Mouse (Mus musculus) spleen, embryonic (tissue): ENCODE results near the gene Hbq1a.
"Not testable (repeated sequence)": the region's sequence is repeated elsewhere in the genome, so short reads cannot be mapped to it uniquely, and the experiment has no call there.

Source experiments
- CTCF ChIA-PET: fragments of 350-600 bp; sonication (Branson Sonifier 250); formaldehyde crosslinking; loops from one replicate; lab custom pipeline; 2022; lab: Charles Lee

Hbq1a gene

DNA sequence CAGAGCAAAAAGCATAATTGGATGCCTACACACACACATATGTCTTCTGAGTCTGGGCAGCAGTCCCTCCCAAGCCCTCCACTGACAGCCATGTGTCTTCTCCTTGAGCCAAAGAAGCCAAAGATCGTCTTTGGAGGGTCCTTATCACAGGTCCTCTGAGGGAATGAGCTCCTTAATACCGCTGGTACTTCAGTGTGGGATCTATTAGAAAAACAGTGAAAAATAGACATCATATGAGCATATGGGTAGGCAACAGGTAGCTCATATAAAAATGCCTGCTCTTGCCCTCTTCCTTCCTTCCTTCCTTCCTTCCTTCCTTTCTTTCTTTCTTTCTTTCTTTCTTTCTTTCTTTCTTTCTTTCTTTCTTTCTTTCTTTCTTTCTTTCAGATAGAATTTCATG lies 15.3 kb upstream of the Hbq1a start:
- CTCF ChIA-PET, result not testable (repeated sequence)

DNA sequence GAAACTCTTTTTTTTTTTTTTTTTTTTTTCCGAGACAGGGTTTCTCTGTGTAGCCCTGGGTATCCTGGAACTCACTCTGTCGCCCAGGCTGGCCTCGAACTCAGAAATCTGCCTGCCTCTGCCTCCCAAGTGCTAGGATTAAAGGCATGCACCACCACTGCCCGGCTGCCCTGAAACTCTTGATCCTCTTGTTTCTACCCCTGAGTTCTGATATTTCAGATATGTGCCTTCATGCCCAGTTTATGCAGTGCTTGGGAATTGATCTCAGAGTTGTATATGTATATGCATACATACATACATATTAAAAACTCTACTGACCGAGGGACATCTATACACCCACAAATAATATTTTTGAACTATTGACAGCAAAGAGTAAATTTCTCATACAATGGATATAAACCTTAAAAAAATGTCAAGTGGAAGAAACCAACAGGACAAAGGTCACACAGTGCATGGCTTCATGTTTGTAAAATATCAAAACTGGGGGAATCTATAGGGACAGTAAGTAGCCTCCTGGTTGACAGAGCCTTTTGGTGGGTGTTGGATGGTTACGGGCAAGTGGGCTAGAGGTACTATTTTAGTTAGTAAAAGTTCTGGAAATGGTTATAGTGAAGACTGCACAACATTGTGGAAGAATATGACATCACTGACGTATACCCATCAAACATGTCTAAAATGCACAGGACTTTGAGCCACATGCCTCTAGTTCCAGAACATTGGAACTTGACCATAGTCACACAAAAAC lies 14.7 kb upstream of the Hbq1a start:
- CTCF ChIA-PET, result no interaction called here

DNA sequence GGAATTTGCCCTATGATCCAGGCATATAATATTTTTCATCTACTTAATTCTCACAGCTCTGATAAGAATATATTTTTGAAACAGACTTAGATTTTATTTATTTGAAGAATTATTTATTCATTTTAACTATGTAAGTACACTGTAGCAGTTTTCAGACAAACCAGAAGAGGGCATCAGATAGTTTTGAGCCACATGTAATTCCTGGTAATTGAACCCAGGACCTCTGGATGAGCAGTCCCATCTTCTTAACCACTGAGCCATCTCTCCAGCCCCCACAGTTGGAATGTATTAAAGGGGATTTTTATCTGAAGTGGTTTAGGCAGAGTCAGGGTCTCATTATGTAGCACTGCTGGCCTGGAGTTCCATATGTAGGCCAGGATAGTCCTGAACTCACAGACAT lies 14.0 kb upstream of the Hbq1a start:
- CTCF ChIA-PET, result not testable (repeated sequence)

DNA sequence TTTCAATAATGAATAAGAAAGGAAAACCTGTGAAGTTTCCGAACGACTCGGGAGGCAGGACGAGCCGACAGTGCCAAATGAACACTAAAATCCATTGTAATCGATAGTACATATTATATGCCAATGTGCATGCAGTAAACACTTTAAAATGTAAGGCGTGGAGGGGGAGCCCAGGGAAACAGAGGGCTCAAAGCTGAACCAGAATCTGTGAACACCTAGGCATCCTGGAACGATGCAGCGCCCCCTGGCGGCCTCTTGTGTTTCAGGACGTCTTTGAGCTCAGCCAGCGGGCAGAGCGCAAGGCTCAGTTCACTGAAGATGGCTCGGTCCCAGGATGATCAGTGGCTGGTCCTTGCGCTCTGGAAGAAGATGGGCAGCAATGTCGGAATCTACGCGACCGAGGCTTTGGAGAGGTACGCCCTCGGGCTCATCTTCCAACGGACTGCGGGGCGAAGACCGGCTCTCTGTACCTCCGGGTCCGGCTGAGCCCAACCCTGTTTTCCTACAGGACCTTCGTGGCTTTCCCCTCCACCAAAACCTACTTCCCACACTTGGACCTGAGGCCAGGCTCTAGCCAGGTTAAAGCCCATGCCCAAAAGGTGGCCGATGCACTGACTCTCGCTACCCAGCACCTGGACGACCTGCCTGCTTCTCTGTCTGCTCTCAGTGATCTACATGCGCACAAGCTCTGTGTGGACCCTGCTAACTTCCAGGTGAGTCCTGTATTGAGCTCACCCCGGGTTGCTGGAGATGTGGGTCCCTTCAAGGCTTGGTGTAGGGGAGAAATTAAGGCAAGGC lies 13.0 kb upstream of the Hbq1a start, which contains the start of gene Hbq1b:
Gene Hbq1b, plus strand, starts transcription at position 271 of the 798 bp plus-strand sequence.
- CTCF ChIA-PET, result not testable (repeated sequence)

DNA sequence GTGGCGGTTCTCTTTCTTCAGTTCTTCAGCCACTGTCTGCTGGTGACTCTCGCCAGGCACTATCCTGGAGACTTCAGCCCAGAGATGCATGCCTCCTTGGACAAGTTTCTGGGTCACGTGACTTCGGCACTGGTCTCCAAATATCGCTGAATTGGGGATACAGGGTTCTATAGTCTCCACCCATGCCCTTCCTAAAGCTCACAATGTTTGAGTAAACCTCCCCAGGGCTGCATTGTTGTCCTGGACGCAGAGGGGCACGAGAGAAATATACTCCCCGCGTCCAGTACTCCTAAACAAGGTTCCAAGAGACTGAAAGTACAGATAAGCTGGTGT lies 12.4 kb upstream of the Hbq1a start:
- CTCF ChIA-PET, result no interaction called here

DNA sequence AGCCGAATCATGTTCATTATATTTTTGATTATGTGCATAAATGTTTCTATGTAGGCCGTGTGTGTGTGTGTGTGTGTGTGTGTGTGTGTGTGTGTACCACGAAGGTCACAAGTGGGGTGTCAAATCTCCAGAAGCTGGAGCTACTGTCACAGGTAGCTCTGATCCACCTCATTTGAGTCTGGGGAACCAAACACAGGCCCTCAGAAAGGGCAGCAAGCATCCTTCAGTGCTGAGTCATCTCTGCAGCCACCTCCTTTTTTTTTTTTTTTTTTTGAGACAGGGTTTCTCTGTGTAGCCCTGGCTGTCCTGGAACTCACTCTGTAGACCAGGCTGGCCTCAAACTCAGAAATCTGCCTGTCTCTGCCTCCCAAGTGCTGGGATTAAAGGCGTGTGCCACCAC lies 7.0 kb upstream of the Hbq1a start:
- CTCF ChIA-PET, result interaction anchor here (0.6 kb wide), 1 partner anchor 176 kb away, joined by 3 read pairs; no protein-coding TSS in a partner anchor

DNA sequence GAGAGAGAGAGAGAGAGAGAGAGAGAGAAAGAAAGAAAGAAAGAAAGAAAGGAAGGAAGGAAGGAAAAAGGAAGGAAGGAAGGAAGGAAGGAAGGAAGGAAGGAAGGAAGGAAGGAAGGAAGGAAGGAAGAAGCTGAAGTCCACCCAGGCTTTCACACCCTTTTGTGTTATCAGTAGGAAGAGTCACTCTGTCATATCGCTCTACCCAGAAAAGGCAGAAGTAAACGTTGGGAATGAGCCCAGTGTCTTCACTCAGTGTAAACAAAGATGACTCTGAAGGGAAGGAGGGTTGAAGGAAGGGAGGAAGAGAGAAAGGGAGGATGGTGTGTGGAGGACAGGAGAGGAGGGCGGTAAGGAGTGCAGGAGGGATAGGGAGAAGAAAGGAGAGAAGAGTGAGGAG lies 6.4 kb upstream of the Hbq1a start:
- CTCF ChIA-PET, result interaction anchor here (0.6 kb wide), 1 partner anchor 121 kb away, joined by 5 read pairs; no protein-coding TSS in a partner anchor

DNA sequence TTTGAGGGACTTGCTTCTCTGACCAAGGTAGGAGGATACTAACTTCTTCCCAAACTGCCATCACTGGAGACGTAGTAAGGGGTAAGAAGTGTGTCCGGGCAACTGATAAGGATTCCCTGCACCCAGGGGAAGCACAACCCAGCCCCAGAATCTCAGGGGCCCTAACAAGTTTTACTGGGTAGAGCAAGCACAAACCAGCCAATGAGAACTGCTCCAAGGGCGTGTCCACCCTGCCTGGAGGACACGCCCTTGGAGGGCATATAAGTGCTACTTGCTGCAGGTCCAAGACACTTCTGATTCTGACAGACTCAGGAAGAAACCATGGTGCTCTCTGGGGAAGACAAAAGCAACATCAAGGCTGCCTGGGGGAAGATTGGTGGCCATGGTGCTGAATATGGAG lies 3.7 kb upstream of the Hbq1a start, which contains the start of gene Hba-a2:
Gene Hba-a2, plus strand, starts transcription at position 287 of the 400 bp plus-strand sequence.
- CTCF ChIA-PET, result not testable (repeated sequence)

DNA sequence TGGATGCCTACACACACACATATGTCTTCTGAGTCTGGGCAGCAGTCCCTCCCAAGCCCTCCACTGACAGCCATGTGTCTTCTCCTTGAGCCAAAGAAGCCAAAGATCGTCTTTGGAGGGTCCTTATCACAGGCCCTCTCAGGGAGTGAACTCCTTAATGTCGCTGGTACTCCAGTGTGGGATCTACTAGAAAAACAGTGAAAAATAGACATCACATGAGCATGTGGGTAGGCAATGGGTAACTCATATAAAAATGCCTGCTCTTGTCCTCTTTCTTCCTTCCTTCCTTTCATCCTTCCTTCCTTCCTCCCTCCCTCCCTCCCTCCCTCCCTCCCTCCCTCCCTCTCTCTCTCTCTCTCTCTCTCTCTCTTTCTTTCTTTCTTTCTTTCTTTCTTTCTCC lies 2.5 kb upstream of the Hbq1a start:
- CTCF ChIA-PET, result interaction anchor here (0.6 kb wide), 1 partner anchor 159 kb away, joined by 4 read pairs; no protein-coding TSS in a partner anchor

DNA sequence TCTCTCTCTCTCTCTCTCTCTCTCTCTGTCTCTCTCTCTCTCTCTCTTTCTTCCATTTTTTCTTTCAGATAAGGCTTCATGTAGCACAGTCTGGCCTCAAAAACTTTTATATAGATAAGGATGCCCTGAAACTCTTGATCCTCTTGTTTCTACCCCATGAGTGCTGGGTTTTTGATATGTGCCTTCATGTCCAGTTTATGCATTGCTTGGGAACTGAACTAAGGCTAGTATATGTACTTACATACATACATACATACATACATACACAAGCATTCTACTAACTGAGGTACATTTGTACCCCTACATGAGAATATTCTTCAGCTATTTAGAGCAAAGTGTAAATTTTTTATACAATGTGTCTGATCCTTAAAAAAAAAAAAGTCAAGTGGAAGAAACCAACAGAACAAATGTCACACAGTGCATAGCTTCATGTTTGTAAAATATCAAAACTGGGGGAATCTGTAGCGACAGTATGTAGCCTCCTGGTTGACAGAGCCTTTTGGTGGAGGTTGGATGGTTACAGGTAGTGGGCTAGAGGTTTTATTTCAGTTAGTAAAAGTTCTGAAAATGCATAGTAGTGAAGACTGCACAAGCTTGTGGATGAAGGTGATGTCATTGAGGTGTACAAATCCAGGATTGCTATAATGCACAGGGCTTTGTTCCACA lies 1.9 kb upstream of the Hbq1a start:
- CTCF ChIA-PET, result interaction anchor here (0.6 kb wide), 1 partner anchor 160 kb away, joined by 4 read pairs; no protein-coding TSS in a partner anchor

DNA sequence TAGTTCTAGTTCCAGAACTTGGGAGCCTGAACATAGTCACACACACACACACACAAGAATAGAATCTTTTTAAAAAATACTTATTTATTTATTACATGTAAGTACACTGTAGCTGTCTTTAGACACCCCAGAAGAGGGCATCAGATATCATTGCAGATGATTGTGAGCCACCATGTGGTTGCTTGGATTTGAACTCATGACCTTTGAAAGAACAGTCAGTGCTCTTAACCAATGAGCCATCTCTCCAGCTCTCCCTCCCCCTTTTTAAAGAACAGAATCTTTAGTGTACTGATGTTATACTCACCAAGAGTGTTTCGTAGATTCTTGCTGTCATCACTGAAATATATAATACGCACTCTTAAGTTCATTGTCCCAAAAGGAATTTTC lies 1.3 kb upstream of the Hbq1a start:
- CTCF ChIA-PET, result no interaction called here

DNA sequence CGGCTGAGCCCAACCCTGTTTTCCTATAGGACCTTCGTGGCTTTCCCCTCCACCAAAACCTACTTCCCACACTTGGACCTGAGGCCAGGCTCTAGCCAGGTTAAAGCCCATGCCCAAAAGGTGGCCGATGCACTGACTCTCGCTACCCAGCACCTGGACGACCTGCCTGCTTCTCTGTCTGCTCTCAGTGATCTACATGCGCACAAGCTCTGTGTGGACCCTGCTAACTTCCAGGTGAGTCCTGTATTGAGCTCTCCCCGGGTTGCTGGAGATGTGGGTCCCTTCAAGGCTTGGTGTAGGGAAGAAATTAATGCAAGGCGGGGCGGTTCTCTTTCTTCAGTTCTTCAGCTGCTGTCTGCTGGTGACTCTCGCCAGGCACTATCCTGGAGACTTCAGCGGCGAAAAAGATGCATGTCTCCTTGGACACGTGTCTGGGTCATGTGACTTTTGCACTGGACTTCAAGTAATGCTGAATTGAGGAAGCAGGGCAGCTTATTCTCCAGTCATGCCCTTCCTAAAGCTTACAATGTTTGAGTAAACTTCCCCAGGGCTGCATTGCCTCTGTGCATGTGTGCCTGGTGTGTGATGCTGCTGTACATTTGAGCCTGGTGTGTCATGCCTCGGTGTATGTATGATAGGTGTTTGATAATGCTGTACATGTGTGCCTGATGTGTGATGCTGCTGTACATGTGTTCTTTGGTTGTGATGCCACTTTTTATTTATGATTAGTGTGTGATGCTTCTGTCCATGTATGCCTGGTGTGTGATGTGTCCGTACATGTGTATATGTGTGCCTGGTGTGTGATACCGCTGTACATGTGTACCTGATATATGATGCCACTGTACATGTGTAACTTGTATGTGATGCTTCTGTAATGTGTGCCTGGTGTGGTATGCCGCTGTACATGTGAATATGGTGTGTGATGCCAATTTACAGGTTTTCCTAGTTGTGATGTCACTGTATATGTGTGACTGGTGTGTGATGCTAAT lies 704 bp downstream of the Hbq1a start:
- CTCF ChIA-PET, result no interaction called here

DNA sequence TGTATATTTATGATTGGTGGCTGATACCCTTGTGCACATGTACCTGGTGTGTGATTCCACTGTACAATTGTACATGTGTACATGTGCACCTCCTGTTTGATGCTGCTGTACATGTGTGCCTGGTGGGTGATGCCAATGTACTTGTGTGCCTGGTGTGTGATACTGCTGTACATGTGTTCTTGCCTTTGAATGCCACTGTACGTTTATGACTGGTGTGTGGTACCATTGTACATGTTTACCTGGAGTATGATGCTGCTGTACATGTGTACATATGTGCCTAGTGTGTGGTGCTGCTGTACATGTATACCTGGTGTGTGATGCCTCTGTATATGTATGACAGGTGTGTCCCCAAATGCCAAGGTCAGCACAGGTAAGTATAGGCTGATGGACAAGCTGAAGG lies 1.6 kb downstream of the Hbq1a start:
- CTCF ChIA-PET, result no interaction called here

DNA sequence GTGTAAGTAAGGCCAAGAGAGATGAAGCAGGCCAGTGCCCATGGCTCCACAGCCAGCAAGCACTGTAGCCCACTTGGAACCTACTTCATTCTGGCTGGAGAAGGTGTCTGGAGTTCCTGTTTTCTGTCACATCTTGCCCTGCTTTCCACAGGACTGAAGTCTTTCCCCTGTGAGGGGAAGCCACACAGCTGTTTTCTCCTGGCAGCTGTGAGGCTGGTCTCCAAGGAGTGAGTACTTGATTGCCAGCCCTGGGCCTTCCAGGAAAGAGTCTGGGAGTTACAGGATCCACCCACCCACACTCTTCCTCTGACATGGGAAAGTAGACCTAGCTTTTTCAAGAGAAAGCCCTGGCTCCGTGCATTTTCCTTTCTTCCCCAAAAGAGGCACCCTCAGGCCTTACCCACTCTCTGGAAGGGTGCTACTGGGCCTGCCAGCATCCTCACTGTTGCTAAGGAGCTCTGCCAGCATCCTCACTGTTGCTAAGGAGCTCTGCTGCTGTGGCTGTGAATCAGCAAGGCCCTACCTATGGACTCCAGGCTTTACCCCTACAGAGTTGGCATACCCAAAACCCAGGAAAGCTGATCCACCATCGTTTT lies 3.1 kb downstream of the Hbq1a start:
- CTCF ChIA-PET, result no interaction called here

DNA sequence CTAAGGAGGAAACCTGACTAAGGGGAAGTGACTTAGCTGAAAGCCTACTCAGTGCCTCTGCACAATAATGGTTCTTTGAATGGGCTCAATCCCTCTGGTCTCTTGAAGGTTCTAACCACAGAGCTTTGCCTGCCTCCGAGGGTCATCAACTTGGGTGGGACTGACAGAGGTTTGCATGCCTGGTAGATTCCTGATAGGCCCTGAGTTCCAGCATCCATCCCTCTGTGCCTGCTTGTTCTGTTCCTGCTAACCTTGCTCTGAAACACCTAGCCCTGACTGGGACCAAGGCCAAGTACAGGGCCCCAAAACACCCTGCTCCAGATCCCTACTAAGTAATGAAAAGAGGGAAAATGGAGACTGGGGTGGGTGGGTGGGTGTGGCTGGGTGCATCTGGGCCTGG lies 3.6 kb downstream of the Hbq1a start:
- CTCF ChIA-PET, result no interaction called here

DNA sequence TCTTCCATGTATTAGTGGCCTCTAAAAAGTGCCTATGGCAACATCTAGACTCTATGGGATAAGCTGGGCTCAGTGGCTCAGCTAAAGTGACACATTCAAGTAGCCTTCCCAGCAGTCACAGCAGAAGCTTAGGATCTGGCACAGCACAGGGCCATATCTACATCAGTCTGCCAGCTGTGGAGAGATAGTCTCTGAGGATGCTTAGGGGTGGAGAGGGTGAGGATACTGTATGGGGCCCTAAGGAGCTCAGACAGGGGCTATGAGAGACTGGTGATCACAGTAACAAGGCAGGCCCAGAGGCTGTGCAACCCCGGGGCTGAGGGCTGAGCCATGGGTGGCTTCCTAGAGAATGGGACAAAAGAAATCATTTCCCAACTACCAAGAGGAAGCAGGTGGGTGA lies 7.1 kb downstream of the Hbq1a start:
- CTCF ChIA-PET, result no interaction called here

DNA sequence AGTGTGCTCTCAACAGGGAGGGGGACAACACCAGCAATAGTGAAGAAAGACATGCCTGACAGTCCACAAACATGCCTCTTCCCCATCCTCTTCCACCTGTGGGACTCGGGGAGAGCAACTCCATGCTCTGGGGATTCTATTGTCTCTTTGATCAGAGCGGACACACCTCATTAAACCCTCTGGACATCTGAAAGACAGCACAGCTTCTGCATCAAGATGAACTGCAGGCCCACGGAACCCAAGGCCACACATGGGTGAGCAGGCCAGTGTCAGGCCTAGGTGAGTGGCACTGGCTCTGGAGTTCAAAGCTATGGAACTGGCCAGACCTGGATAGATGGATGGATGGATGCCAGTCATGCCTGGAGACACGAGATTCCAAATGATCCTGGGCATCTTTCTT lies 9.6 kb downstream of the Hbq1a start:
- CTCF ChIA-PET, result interaction anchor here (0.6 kb wide), 1 partner anchor 174 kb away, joined by 3 read pairs; no protein-coding TSS in a partner anchor

DNA sequence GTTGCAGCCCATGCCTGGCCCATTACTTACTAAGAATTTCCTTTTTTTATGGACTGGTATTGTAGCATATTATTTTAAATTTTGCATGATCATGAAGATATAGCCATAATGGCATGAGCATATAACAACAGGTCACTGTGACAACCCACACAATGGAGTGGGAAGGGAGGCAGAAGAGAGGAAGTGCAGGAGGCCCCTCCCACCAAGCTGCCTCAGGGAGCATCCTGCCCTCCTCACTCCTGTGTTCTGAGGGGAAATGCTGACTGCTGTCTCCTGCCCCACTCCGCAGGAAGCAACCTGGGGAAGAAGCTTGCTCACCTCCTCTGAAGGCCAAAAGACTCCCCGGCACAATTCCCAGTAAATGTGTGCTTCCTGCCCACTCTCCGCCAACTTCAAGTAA lies 10.1 kb downstream of the Hbq1a start:
- CTCF ChIA-PET, result no interaction called here

DNA sequence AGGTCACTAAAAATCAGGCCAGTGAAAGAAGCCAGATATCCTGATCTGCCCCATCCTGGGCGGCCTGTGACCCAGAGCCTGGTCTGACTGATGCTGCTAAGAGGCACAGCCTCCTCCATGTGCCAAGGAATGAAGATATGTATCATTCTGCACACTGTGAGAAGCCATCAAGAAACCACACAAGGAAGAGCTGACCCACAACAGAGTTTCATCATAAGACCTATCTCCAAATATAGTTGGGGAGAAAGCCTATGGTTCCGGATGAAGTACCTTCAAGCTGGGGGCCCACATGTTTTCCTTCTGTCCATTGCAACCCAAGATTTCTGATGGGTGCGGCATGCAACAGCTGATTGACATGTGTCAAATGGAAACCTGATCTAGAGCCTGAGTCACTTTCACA lies 16.1 kb downstream of the Hbq1a start:
- CTCF ChIA-PET, result no interaction called here

DNA sequence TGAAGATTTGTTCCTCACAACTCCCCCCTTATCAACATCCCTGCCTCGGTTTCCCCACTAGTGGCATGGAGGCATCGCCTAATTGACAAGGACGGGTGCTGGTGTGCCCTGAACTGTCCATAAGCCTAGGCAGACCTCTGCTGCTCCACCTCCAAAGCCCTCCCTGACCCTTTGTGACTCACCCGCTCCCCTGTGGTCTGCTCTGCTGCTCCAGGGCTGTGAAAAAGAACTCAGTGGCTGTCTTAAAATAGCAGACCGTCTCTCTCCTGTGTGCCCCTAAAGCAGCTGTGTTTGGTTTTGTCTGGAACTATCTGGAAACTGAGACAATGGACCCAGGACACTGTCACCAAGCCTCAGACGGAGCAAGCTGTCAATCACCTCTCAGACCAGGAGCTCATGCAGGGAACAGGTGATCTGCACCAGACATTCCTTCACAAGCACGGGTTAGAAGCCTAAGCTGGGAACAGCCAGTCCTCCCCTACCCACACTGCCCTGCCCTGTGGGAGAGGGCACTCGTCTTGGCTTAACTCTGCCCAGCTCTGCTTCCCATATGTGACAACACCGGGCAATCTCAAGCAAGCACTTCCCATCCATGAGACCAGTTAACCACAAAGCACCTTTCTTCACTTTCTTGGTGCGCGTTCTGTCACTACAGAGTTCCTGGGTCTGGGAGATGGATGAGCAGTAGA lies 20.8 kb downstream of the Hbq1a start:
- CTCF ChIA-PET, result interaction anchor here (0.6 to 0.8 kb wide), 2 partner anchors 67 to 863 kb away, joined by 3 read pairs; no protein-coding TSS in a partner anchor
